Mouse (Mus musculus) hindbrain, embryonic 10.5 days (tissue): ENCODE measurements at regions not wholly inside any gene's neighbourhood (a gene's known extent, or its start where the extent isn't known, plus 50 kb on each side); places are given as distances from the start of the nearest gene placed in this dataset.

Source experiments
- DNase-seq: peaks from one replicate; pipeline ENCODE4 v3.0.0-alpha.2; 2017; ENCODE audit warnings: low spot score
- H3K27ac ChIP-seq: fragments of 300-500 bp; sonication (generic); 2 replicates; pipeline ENCODE4 v1.5.1; 2016; ENCODE audit warnings: mild to moderate bottlenecking, moderate library complexity
- H3K27me3 ChIP-seq: fragments of 300-500 bp; sonication (generic); 2 replicates; pipeline ENCODE4 v1.6.1; 2016; ENCODE audit warnings: mild to moderate bottlenecking; ENCODE audit not compliant: poor library complexity, insufficient read depth, severe bottlenecking
- H3K36me3 ChIP-seq: fragments of 300-500 bp; sonication (generic); 2 replicates; pipeline ENCODE4 v1.6.1; 2016; ENCODE audit warnings: mild to moderate bottlenecking, moderate library complexity
- H3K4me1 ChIP-seq: fragments of 300-500 bp; sonication (generic); replicated peaks from 2 replicates; pipeline ENCODE4 v1.6.1; 2016; ENCODE audit warnings: mild to moderate bottlenecking
- H3K4me3 ChIP-seq: fragments of 300-500 bp; sonication (generic); 2 replicates; pipeline ENCODE4 v1.5.1; 2016; ENCODE audit warnings: mild to moderate bottlenecking, moderate library complexity
- H3K9me3 ChIP-seq: fragments of 300-500 bp; sonication (generic); 2 replicates; pipeline ENCODE4 v1.6.1; 2016; ENCODE audit warnings: mild to moderate bottlenecking, moderate library complexity
- WGBS: fragments of 180-500 bp; shearing (Covaris S2); methylation state at CpG from one replicate; pipeline ENCODE4 v1.1.7; 2016; 5-methylcytosine and 5-hydroxymethylcytosine counted together

GRCm38 (mm10) chr17:81172943-81173342, 108.1 kb upstream of the Thumpd2 start:
- no peak for DNase-seq
- H3K4me3 ChIP-seq = no peak overlapping the region
- no peaks in the 10 kb centered on the region for H3K9me3 ChIP-seq
- H3K27me3 ChIP-seq = no peaks in the 10 kb centered on the region
- H3K36me3 ChIP-seq = no peaks in the 10 kb centered on the region
- no peak overlapping the region for H3K27ac ChIP-seq
- no peaks in the 10 kb centered on the region for H3K4me1 ChIP-seq
- WGBS = 88% methylated on average over 3 of the region's 3 CpGs

DNA sequence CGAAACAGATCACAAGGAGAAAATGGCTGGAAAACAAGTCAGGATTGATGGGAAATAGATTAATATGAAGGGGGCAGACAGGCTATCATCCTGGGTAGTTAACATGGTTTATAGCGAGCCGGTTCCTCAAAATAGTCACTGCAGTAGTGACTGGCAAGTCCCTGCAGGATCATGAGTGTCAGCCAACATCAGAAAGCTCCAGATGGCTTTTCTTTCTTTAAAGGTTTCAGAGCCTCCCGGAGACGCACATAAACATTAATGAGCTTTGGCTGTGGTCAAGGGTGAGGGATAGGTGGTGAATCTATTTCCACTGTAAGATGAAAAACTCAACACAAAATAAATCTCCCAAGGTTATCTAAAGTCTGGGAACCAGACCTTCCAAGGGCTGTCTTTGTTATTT, 104.2 kb upstream of the Thumpd2 start:
- Histone ChIP-seq H3K9me3 (no peaks in the 10 kb centered on the region), H3K27me3 (no peaks in the 10 kb centered on the region), H3K4me1 (no peaks in the 10 kb centered on the region), H3K4me3 (no peak overlapping the region), H3K36me3 (no peaks in the 10 kb centered on the region), H3K27ac (no peak overlapping the region)
- 90% methylated on average over 5 of the region's 5 CpGs for WGBS
- DNase-seq = no peak

DNA sequence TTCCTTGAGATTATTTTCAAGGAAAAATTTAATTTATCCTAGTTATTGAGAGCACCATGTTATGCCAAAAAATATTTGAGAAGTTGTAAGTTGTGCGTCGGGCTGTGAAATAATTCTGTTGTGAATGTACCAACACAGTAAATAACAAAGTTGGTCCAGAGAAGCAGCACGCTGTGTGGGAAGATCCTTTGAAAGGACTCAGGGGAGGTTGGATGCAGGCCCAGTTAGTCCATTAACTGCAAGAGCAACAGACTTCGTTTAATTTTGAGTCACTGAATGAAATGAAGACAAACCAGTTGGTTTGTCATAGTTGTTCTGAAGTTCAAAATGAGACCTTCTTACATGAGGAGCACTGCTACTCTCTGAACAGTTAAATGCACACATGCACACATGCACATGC, 85.8 kb upstream of the Thumpd2 start:
- Histone ChIP-seq H3K9me3 (no peaks in the 10 kb centered on the region), H3K27ac (no peak overlapping the region), H3K4me1 (no peaks in the 10 kb centered on the region), H3K4me3 (no peak overlapping the region), H3K36me3 (no peaks in the 10 kb centered on the region), H3K27me3 (no peaks in the 10 kb centered on the region)
- 90% methylated on average over 4 of the region's 4 CpGs for WGBS
- no peak for DNase-seq

- no peaks in the 10 kb centered on the region for H3K4me1 ChIP-seq
- WGBS = 91% methylated on average over 6 of the region's 6 CpGs
- H3K36me3 ChIP-seq = no peaks in the 10 kb centered on the region
- H3K27me3 ChIP-seq = no peaks in the 10 kb centered on the region
- no peaks in the 10 kb centered on the region for H3K9me3 ChIP-seq
- DNase-seq = no peak
- H3K4me3 ChIP-seq = no peak overlapping the region
- H3K27ac ChIP-seq = no peak overlapping the region
These were observed 69.8 kb upstream of the Thumpd2 start for GRCm38 (mm10) chr17:81134702-81135101.

DNA sequence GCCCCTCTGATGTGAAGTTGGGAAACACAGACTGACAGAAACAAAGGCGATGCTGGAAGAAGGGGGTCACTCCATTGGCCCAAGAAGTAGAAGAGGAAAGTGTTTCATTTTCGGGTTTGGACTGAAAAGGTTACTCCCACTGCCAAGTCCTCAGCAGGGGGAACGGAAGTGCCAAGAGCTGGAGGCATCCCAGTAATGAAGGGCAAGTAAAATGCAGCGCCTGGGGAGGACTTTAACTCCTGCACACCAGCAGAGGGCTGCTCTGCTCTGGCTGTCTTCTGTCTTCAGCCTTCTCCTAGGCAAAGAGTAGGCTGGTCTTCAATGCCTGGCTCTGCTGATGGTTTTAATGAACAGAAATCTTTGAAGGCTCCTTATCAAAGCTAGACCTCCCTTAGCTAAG, 68.3 kb upstream of the Thumpd2 start:
- 58% methylated on average over 4 of the region's 4 CpGs for WGBS
- no peak for DNase-seq

More for the DNA sequence above, 68.3 kb upstream of the Thumpd2 start:
- Histone ChIP-seq H3K4me1 (no peaks in the 10 kb centered on the region), H3K36me3 (no peaks in the 10 kb centered on the region), H3K27ac (no peak overlapping the region), H3K9me3 (no peaks in the 10 kb centered on the region), H3K27me3 (no peaks in the 10 kb centered on the region), H3K4me3 (no peak overlapping the region)
